Comparison of ENCODE assay signal across 12 mouse cellular contexts in genomic region chr9:115548722-115549349, GRCm38 (mm10).
A peak's percentile ranks its signal among the peaks of the same experiment; 100 is the strongest.
DNase-seq lines count a peak whose midpoint lies in the region; ATAC-seq and TF ChIP-seq lines count a peak whose summit lies in the region.
"Had no signal": no experiment of that assay in that cellular context is flagged by ENCODE, and none has a peak within 500 bp of the region (broad histone marks: within the 10 kb centered on the region; RNA-seq: fewer than 3 reads in every experiment).

No protein-coding gene starts in this region.

- H3K36me3 ChIP-seq in kidney, embryonic 15.5 days = no peaks in the 10 kb centered on the region
- no peaks in the 10 kb centered on the region for H3K36me3 ChIP-seq in embryonic facial prominence, embryonic 10.5 days (replicated peaks)
- H3K36me3 ChIP-seq in stomach, embryonic 14.5 days (ENCODE audit: control insufficient read depth, insufficient read depth, low read length) = no peaks in the 10 kb centered on the region
- H3K36me3 ChIP-seq: heart, embryonic 15.5 days; neural tube, embryonic 12.5 days had no signal

- no peak for TF ChIP-seq CTCF in left cerebral cortex, adult 2 months (IDR thresholded peaks at IDR 0.05)

- H3K27me3 ChIP-seq in kidney, embryonic 15.5 days = no peaks in the 10 kb centered on the region
- no peaks in the 10 kb centered on the region for H3K27me3 ChIP-seq in embryonic facial prominence, embryonic 10.5 days (replicated peaks; ENCODE audit: low read depth, poor library complexity, severe bottlenecking)
- H3K27me3 ChIP-seq in stomach, embryonic 14.5 days (ENCODE audit: control insufficient read depth, insufficient read depth, low read length) = no peaks in the 10 kb centered on the region
- H3K27me3 ChIP-seq: heart, embryonic 15.5 days; neural tube, embryonic 12.5 days had no signal

- H3K9me3 ChIP-seq in kidney, embryonic 15.5 days (replicated peaks) = no peaks in the 10 kb centered on the region
- H3K9me3 ChIP-seq in embryonic facial prominence, embryonic 10.5 days = no peaks in the 10 kb centered on the region
- no peaks in the 10 kb centered on the region for H3K9me3 ChIP-seq in stomach, embryonic 14.5 days (ENCODE audit: control insufficient read depth, low read depth, low read length)
- H3K9me3 ChIP-seq: heart, embryonic 15.5 days; neural tube, embryonic 12.5 days had no signal

- peaks cover 22% of the 10 kb centered on the region for H3K4me1 ChIP-seq in kidney, embryonic 15.5 days
- H3K4me1 ChIP-seq in embryonic facial prominence, embryonic 10.5 days = peaks cover 28% of the 10 kb centered on the region
- H3K4me1 ChIP-seq in stomach, embryonic 14.5 days (ENCODE audit: control insufficient read depth, insufficient read depth, low read length) = 0 out of 2 replicates have a peak, but pooled peaks cover 7% of the 10 kb centered on the region
- H3K4me1 ChIP-seq: neural tube, embryonic 12.5 days had no signal

- no peak overlapping the region for H3K9ac ChIP-seq in kidney, embryonic 15.5 days
- no peak overlapping the region for H3K9ac ChIP-seq in stomach, embryonic 14.5 days (replicated peaks; ENCODE audit: low read depth, low read length)
- H3K9ac ChIP-seq: heart, embryonic 15.5 days; neural tube, embryonic 12.5 days had no signal

- 59% methylated on average over 8 of the region's 8 CpGs for WGBS in kidney, embryonic 15.5 days
- WGBS in embryonic facial prominence, embryonic 10.5 days = 57% methylated on average over 8 of the region's 8 CpGs
- WGBS in stomach, embryonic 14.5 days = 49% methylated on average over 8 of the region's 8 CpGs

- DNase-seq in kidney, adult 9 months = no peak
- DNase-seq in embryonic facial prominence, embryonic 10.5 days (ENCODE audit: low spot score) = peak; percentile 38
- peak; percentile 4 for DNase-seq in kidney, postnatal 14 days
- no peak for DNase-seq in heart, postnatal 4 days
- no peak for DNase-seq in B cell, adult 2 months
- no peak for DNase-seq in left cerebral cortex, adult 2 months (ENCODE audit: extremely low spot score in 1 of 2, low spot score in 2 of 2)
- DNase-seq: thymus, postnatal 36 days had no signal

- H3K4me3 ChIP-seq in kidney, embryonic 15.5 days (replicated peaks) = no peak overlapping the region
- no peak overlapping the region for H3K4me3 ChIP-seq in embryonic facial prominence, embryonic 10.5 days
- no peak overlapping the region for H3K4me3 ChIP-seq in stomach, embryonic 14.5 days (ENCODE audit: low read depth, low read length)
- H3K4me3 ChIP-seq in left cerebral cortex, adult 2 months = no peak overlapping the region
- H3K4me3 ChIP-seq: heart, embryonic 15.5 days; neural tube, embryonic 12.5 days had no signal

- H3K4me2 ChIP-seq in kidney, embryonic 15.5 days = 0 out of 2 replicates have a peak overlapping the region, but pooled peaks have one; percentile 23
- H3K4me2 ChIP-seq in stomach, embryonic 14.5 days (replicated peaks; ENCODE audit: low read depth, low read length) = no peak overlapping the region
- H3K4me2 ChIP-seq: heart, embryonic 15.5 days; neural tube, embryonic 12.5 days had no signal

- intact Hi-C loops in left cerebral cortex, adult 2 months (cut with DNase I) = no loop called here

- no peak overlapping the region for H3K27ac ChIP-seq in kidney, embryonic 15.5 days
- H3K27ac ChIP-seq in embryonic facial prominence, embryonic 10.5 days (replicated peaks) = no peak overlapping the region
- no peak overlapping the region for H3K27ac ChIP-seq in stomach, embryonic 14.5 days (ENCODE audit: low read length)
- H3K27ac ChIP-seq in left cerebral cortex, adult 2 months = no peak overlapping the region
- H3K27ac ChIP-seq: heart, embryonic 15.5 days; neural tube, embryonic 12.5 days had no signal

- ATAC-seq in kidney, embryonic 15.5 days (replicated peaks; ENCODE audit: low FRiP score) = peak; percentile 50; the same call in 1 of the 2 replicates
- ATAC-seq in stomach, embryonic 14.5 days (ENCODE audit: insufficient number of reproducible peaks, insufficient read depth, low FRiP score, low read depth) = peak; percentile 82
- ATAC-seq: CD4-positive, CD25-positive, alpha-beta regulatory T cell, adult 4 months had no signal

Comparison
In these comparisons a context has a peak if more than half of its experiments do, and no peak if none do; other contexts are left out.
1. DNase-seq: peak in embryonic facial prominence, embryonic 10.5 days (single experiment) and kidney, postnatal 14 days (single experiment); none in kidney, adult 9 months (single experiment), heart, postnatal 4 days (single experiment), B cell, adult 2 months (0 of 2) and left cerebral cortex, adult 2 months (0 of 2).